Mouse (Mus musculus) embryonic facial prominence, embryonic 14.5 days (tissue): ENCODE results near the gene Pmvk. TPM values are rescaled to one million over a fixed set of nuclear protein-coding genes. Genes with fewer than 3 reads are reported as not detected.
A peak's percentile ranks its signal among the peaks of the same experiment; 100 is the strongest.

Source experiments
- ATAC-seq: fragments of 200-750 bp; cut with Nextera tagmentation; 2 replicates; pipeline ENCODE4 v1.8.0; 2017; ENCODE audit warnings: low read depth, moderate number of reproducible peaks, moderate TSS enrichment
- DNase-seq: peaks from one replicate; pipeline ENCODE4 v3.0.0-alpha.2; 2015; ENCODE audit warnings: low spot score
- H3K27ac ChIP-seq: fragments of 300-500 bp; sonication (generic); replicated peaks from 2 replicates; pipeline ENCODE4 v1.5.1; 2014; ENCODE audit warnings: low read depth, mild to moderate bottlenecking, low read length, moderate library complexity
- H3K27me3 ChIP-seq: fragments of 300-500 bp; sonication (generic); replicated peaks from 2 replicates; pipeline ENCODE4 v1.6.1; 2014; ENCODE audit warnings: low read length; ENCODE audit not compliant: control insufficient read depth, insufficient read depth
- H3K36me3 ChIP-seq: fragments of 300-500 bp; sonication (generic); 2 replicates; pipeline ENCODE4 v1.6.1; 2014; ENCODE audit warnings: low read length, mixed read lengths; ENCODE audit not compliant: control insufficient read depth, insufficient read depth
- H3K4me1 ChIP-seq: fragments of 300-500 bp; sonication (generic); 2 replicates; pipeline ENCODE4 v1.6.1; 2014; ENCODE audit warnings: antibody characterized with exemption, low read length; ENCODE audit not compliant: control insufficient read depth, insufficient read depth
- H3K4me2 ChIP-seq: fragments of 300-500 bp; sonication (generic); 2 replicates; pipeline ENCODE4 v1.6.1; 2014; ENCODE audit warnings: low read depth, mild to moderate bottlenecking, low read length, moderate library complexity, mixed read lengths
- H3K4me3 ChIP-seq: fragments of 300-500 bp; sonication (generic); 2 replicates; pipeline ENCODE4 v1.5.1; 2014; ENCODE audit warnings: low read depth, mild to moderate bottlenecking, low read length
- H3K9ac ChIP-seq: fragments of 300-500 bp; sonication (generic); 2 replicates; pipeline ENCODE4 v1.6.1; 2014; ENCODE audit warnings: low read depth, mild to moderate bottlenecking, low read length, moderate library complexity, mixed read lengths
- H3K9me3 ChIP-seq: fragments of 300-500 bp; sonication (generic); 2 replicates; pipeline ENCODE4 v1.6.1; 2016; ENCODE audit warnings: low read length; ENCODE audit not compliant: control insufficient read depth
- WGBS: fragments of 180-500 bp; shearing (Covaris S2); extraction: QIAGEN DNeasy Blood & Tissue Kit; methylation state at CpG from one replicate; pipeline ENCODE4 v1.1.7; 2014; 5-methylcytosine and 5-hydroxymethylcytosine counted together
- polyA plus RNA-seq: library from polyadenylated mRNA; unstranded; fragments of >200 nt; fragmentation: Nextera tagmentation; extraction: Ambion mirVana; gene quantifications from 2 replicates; pipeline ENCODE4 v1.2.1, GENCODE M21; 2014

Gene Pmvk
- polyA plus RNA-seq, 1 experiment from 2014 or later, result 45.7 TPM

GRCm38 (mm10) chr3:89496366-89496765 is 42.0 kb downstream of the Pmvk start:
- no peaks in the 10 kb centered on the region for H3K36me3 ChIP-seq
- no peak overlapping the region for H3K4me2 ChIP-seq
- DNase-seq (no peak), ATAC-seq (no peak)
- no peaks in the 10 kb centered on the region for H3K4me1 ChIP-seq
- WGBS, result 66% methylated on average over 3 of the region's 3 CpGs
- no peak overlapping the region for H3K4me3 ChIP-seq
- H3K27ac ChIP-seq, result no peak overlapping the region
- no peaks in the 10 kb centered on the region for H3K27me3 ChIP-seq
- no peak overlapping the region for H3K9ac ChIP-seq
- H3K9me3 ChIP-seq, result no peaks in the 10 kb centered on the region

DNA sequence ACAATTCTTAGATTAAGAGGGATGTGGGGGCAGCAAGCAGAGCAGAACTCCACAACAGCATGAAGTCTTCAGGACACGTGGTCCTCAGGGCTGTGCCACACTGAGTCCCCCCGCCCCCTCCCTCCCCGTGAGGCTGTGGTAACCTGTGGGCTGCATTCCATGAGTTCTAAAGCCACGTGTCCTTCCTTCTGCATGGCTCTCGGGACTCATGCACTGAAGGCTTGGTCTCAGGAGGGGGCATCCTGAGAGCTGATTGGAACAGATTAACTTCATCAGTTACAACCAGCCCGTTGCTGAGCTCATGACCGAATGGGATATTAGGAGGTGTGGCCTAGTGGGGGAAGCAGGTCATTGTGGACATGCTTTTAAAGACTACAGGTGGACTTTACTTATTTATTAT is 45.4 kb downstream of the Pmvk start:
- Histone ChIP-seq H3K9me3 (no peaks in the 10 kb centered on the region), H3K4me3 (no peak overlapping the region), H3K4me2 (no peak overlapping the region), H3K4me1 (no peaks in the 10 kb centered on the region), H3K9ac (no peak overlapping the region), H3K27me3 (no peaks in the 10 kb centered on the region), H3K27ac (no peak overlapping the region), H3K36me3 (no peaks in the 10 kb centered on the region)
- ATAC-seq, result no peak
- 42% methylated on average over 7 of the region's 7 CpGs for WGBS
- no peak for DNase-seq

GRCm38 (mm10) chr3:89501486-89501885 is 47.1 kb downstream of the Pmvk start:
- no peaks in the 10 kb centered on the region for H3K27me3 ChIP-seq
- H3K9ac ChIP-seq, result no peak overlapping the region
- H3K4me3 ChIP-seq, result no peak overlapping the region
- no peaks in the 10 kb centered on the region for H3K36me3 ChIP-seq
- H3K4me2 ChIP-seq, result no peak overlapping the region
- H3K9me3 ChIP-seq, result no peaks in the 10 kb centered on the region
- ATAC-seq (no peak), DNase-seq (no peak)
- H3K27ac ChIP-seq, result no peak overlapping the region
- no peaks in the 10 kb centered on the region for H3K4me1 ChIP-seq

DNA sequence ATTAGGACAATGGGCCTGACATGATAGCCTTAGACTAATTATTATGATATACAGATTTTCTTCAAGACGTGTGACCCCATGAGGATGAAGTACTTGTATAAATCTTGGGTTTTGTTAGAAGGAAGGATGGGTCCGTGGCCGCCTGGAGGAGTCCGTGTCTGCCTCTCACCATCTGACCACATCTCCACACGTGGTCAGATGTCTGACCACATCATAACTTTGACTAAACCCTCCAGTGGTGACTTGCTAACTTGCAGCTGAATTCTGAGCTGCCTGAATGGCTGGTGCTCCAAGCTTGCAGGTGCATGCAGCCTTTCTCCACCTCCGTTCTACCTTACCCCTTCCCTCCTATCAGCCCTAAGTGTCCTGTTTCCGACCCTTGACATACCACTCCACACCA is 48.2 kb downstream of the Pmvk start:
- Histone ChIP-seq H3K4me3 (no peak overlapping the region), H3K27me3 (no peaks in the 10 kb centered on the region), H3K9me3 (no peaks in the 10 kb centered on the region), H3K4me2 (no peak overlapping the region), H3K27ac (no peak overlapping the region), H3K4me1 (no peaks in the 10 kb centered on the region; the same call in 1 of the 2 replicates), H3K36me3 (no peaks in the 10 kb centered on the region), H3K9ac (no peak overlapping the region)
- no peak for DNase-seq
- 78% methylated on average over 7 of the region's 7 CpGs for WGBS
- ATAC-seq, result no peak

DNA sequence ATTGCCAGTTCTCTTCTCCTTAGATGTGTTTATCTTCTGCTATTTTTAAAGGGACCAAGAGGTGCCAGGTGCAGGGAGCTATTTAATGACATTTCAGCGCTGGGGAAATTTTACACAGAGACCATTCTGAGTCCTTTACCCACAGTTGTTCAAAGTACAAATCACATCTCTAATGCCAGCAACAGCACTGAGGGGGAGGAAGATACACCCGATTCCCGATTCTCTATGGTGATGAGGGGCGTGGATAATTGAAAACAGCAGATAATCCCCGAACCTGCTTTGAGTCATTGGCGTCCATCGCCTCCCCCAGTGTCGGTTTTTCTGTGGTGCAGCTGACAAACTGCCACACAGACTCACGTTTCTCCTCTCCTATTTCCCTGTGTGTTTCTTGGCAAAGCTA is 53.7 kb downstream of the Pmvk start:
- H3K4me3 ChIP-seq, result no peak overlapping the region
- peak overlapping the region; percentile 31 for H3K4me2 ChIP-seq
- H3K36me3 ChIP-seq, result no peaks in the 10 kb centered on the region
- no peak; the same call in 1 of the 2 replicates for ATAC-seq
- H3K9me3 ChIP-seq, result no peaks in the 10 kb centered on the region
- H3K27ac ChIP-seq, result no peak overlapping the region
- 0 out of 2 replicates have a peak, but pooled peaks cover 3% of the 10 kb centered on the region for H3K27me3 ChIP-seq
- peak overlapping the region; percentile 2 for H3K9ac ChIP-seq
- H3K4me1 ChIP-seq, result peaks cover 11% of the 10 kb centered on the region; the same call in 1 of the 2 replicates
- DNase-seq, result peak; percentile 70
- 16% methylated on average over 9 of the region's 9 CpGs for WGBS

DNA sequence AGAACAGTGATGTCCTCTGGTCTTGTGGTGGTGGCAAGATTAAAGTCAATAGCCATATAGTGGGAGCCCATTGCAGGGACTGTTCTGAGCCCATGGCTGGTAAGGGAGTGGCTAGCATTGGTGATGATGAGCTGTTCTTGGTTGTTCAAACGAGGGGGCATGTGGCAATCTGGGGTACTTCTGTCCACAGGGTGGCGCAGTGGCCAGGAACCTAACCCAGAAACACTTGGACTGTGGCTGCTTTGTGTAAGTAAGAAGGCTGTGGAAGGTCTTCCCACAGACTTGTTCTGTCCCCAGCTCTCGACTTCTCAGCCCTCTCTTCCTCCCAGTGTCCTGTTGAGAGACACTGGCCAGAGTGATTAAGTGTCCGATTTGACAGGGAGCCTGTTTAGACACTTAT is 56.6 kb downstream of the Pmvk start:
- WGBS, result 22% methylated on average over 4 of the region's 4 CpGs
- Histone ChIP-seq H3K4me2 (no peak overlapping the region), H3K9ac (no peak overlapping the region), H3K27ac (no peak overlapping the region), H3K9me3 (no peaks in the 10 kb centered on the region), H3K36me3 (no peaks in the 10 kb centered on the region), H3K4me1 (peaks cover 11% of the 10 kb centered on the region; the same call in 1 of the 2 replicates), H3K4me3 (0 out of 2 replicates have a peak overlapping the region, but pooled peaks have one; percentile 13), H3K27me3 (0 out of 2 replicates have a peak, but pooled peaks cover 3% of the 10 kb centered on the region)
- ATAC-seq, result peak; percentile 56; the same call in 1 of the 2 replicates
- DNase-seq, result no peak

- H3K27me3 ChIP-seq, result 0 out of 2 replicates have a peak, but pooled peaks cover 3% of the 10 kb centered on the region
- peaks cover 11% of the 10 kb centered on the region; the same call in 1 of the 2 replicates for H3K4me1 ChIP-seq
- H3K36me3 ChIP-seq, result no peaks in the 10 kb centered on the region
- no peak overlapping the region for H3K9ac ChIP-seq
- DNase-seq (no peak), ATAC-seq (peak; percentile 38)
- H3K9me3 ChIP-seq, result peaks cover 3% of the 10 kb centered on the region
- 0 out of 2 replicates have a peak overlapping the region, but pooled peaks have one; percentile 13 for H3K4me3 ChIP-seq
- 24% methylated on average over 15 of the region's 15 CpGs for WGBS
- no peak overlapping the region for H3K27ac ChIP-seq
- no peak overlapping the region for H3K4me2 ChIP-seq
Observed at GRCm38 (mm10) chr3:89511400-89511799, 57.1 kb downstream of the Pmvk start.

- 97% methylated on average over 2 of the region's 2 CpGs for WGBS
- Histone ChIP-seq H3K9me3 (peaks cover 11% of the 10 kb centered on the region), H3K36me3 (no peaks in the 10 kb centered on the region), H3K4me2 (no peak overlapping the region), H3K27me3 (0 out of 2 replicates have a peak, but pooled peaks cover 3% of the 10 kb centered on the region), H3K4me1 (peaks cover 11% of the 10 kb centered on the region; the same call in 1 of the 2 replicates), H3K4me3 (no peak overlapping the region), H3K9ac (no peak overlapping the region), H3K27ac (no peak overlapping the region)
- ATAC-seq, result no peak
- DNase-seq, result no peak
Observed at GRCm38 (mm10) chr3:89512225-89512624, 57.9 kb downstream of the Pmvk start.

GRCm38 (mm10) chr3:89515444-89515843 is 61.1 kb downstream of the Pmvk start:
- H3K36me3 ChIP-seq, result no peaks in the 10 kb centered on the region
- ATAC-seq, result no peak
- H3K9ac ChIP-seq, result no peak overlapping the region

More at GRCm38 (mm10) chr3:89515444-89515843, 61.1 kb downstream of the Pmvk start:
- Histone ChIP-seq H3K4me1 (peaks cover 9% of the 10 kb centered on the region), H3K27me3 (0 out of 2 replicates have a peak, but pooled peaks cover 3% of the 10 kb centered on the region), H3K9me3 (peaks cover 12% of the 10 kb centered on the region), H3K4me2 (no peak overlapping the region), H3K27ac (no peak overlapping the region), H3K4me3 (no peak overlapping the region)
- DNase-seq, result no peak
- WGBS, result 72% methylated on average over 11 of the region's 11 CpGs
